Mouse (Mus musculus): Measurements from ENCODE around the gene Eme1.

Gene Eme1

GRCm38 (mm10) chr11:94646457-94646856, 7.3 kb downstream of the Eme1 start:
- in situ Hi-C loops (cut with MseI, MboI): no loop called here

- in situ Hi-C loops (cut with MseI, MboI): no loop called here
These were observed 9.1 kb downstream of the Eme1 start for GRCm38 (mm10) chr11:94644461-94645219.

GRCm38 (mm10) chr11:94634431-94634830, 19.3 kb downstream of the Eme1 start:
- in situ Hi-C loops (cut with MseI, MboI): no loop called here

- in situ Hi-C loops (cut with MseI, MboI): no loop called here
These were observed 20.8 kb downstream of the Eme1 start for GRCm38 (mm10) chr11:94632988-94633387.

GRCm38 (mm10) chr11:94631969-94632368, 21.8 kb downstream of the Eme1 start:
- in situ Hi-C loops (cut with MseI, MboI): no loop called here

GRCm38 (mm10) chr11:94630199-94631011, 23.4 kb downstream of the Eme1 start:
- in situ Hi-C loops (cut with MseI, MboI): no loop called here

GRCm38 (mm10) chr11:94629884-94630198, 23.9 kb downstream of the Eme1 start:
- in situ Hi-C loops (cut with MseI, MboI): no loop called here

GRCm38 (mm10) chr11:94629199-94629883, 24.4 kb downstream of the Eme1 start, which contains the start of gene Lrrc59:
Gene Lrrc59, plus strand, starts transcription at chr11:94629767.
- in situ Hi-C loops (cut with MseI, MboI): no loop called here

- in situ Hi-C loops (cut with MseI, MboI): no loop called here
These were observed 31.6 kb downstream of the Eme1 start for GRCm38 (mm10) chr11:94622162-94622561.

GRCm38 (mm10) chr11:94621458-94621852, 32.3 kb downstream of the Eme1 start:
- in situ Hi-C loops (cut with MseI, MboI): no loop called here

- in situ Hi-C loops (cut with MseI, MboI): no loop called here
These were observed 32.9 kb downstream of the Eme1 start for GRCm38 (mm10) chr11:94620766-94621457.

- in situ Hi-C loops (cut with MseI, MboI): no loop called here
These were observed 36.1 kb downstream of the Eme1 start for GRCm38 (mm10) chr11:94617646-94618045.

- in situ Hi-C loops (cut with MseI, MboI): no loop called here
These were observed 38.3 kb downstream of the Eme1 start for GRCm38 (mm10) chr11:94615494-94615893.

GRCm38 (mm10) chr11:94614603-94615002, 39.2 kb downstream of the Eme1 start:
- in situ Hi-C loops (cut with MseI, MboI): no loop called here

GRCm38 (mm10) chr11:94610744-94611740, 42.7 kb downstream of the Eme1 start:
- in situ Hi-C loops (cut with MseI, MboI): no loop called here

- in situ Hi-C loops (cut with MseI, MboI): no loop called here
These were observed 51.3 kb downstream of the Eme1 start for GRCm38 (mm10) chr11:94602356-94602955.

- in situ Hi-C loops (cut with MseI, MboI): no loop called here
These were observed 52.2 kb downstream of the Eme1 start, which contains the start of gene Acsf2 for GRCm38 (mm10) chr11:94601321-94602281. Gene Acsf2, minus strand, starts transcription at chr11:94601871.

GRCm38 (mm10) chr11:94600447-94600846, 53.3 kb downstream of the Eme1 start:
- in situ Hi-C loops (cut with MseI, MboI): no loop called here

Data from mouse trophoblast stem cell (cell line).